Mouse (Mus musculus) gastrocnemius, adult 2 months (tissue): ENCODE measurements at regions not wholly inside any gene's neighbourhood (a gene's known extent, or its start where the extent isn't known, plus 50 kb on each side); places are given as distances from the start of the nearest gene placed in this dataset.
A peak's percentile ranks its signal among the peaks of the same experiment; 100 is the strongest.

Experiments
- DNase-seq: peaks from one replicate; pipeline ENCODE4 v3.0.0; 2022
- H3K27ac ChIP-seq: fragments of 200-600 bp; 2 replicates; pipeline ENCODE4 v1.8.1; 2022; ENCODE audit warnings: mild to moderate bottlenecking
- H3K4me3 ChIP-seq: fragments of 200-600 bp; 2 replicates; pipeline ENCODE4 v1.8.1; 2022; ENCODE audit warnings: mild to moderate bottlenecking, moderate library complexity
- CTCF ChIP-seq: fragments of 200-600 bp; IDR thresholded peaks from 2 replicates; pipeline ENCODE4 v1.8.1; 2022; ENCODE audit warnings: antibody characterized with exemption, mild to moderate bottlenecking, moderate library complexity
- intact Hi-C: fragments of 180-260 bp; cut with DNase I; formaldehyde crosslinking; loops from one replicate; pipeline ENCODE4 v1.15.1; 2025

GRCm38 (mm10) chr3:104287900-104288299 lies 67.7 kb upstream of the Magi3 start:
- Histone ChIP-seq H3K4me3 (no peak overlapping the region), H3K27ac (no peak overlapping the region)
- DNase-seq: no peak
- TF ChIP-seq CTCF: no peak
- intact Hi-C loops: no loop called here

- no peak for DNase-seq
- intact Hi-C loops: no loop called here
- no peak overlapping the region for H3K4me3 ChIP-seq
- TF ChIP-seq CTCF: no peak
- H3K27ac ChIP-seq: no peak overlapping the region
Observed at GRCm38 (mm10) chr3:104284961-104285360, 64.8 kb upstream of the Magi3 start.

GRCm38 (mm10) chr3:104283855-104284254 lies 63.7 kb upstream of the Magi3 start:
- TF ChIP-seq CTCF: no peak

GRCm38 (mm10) chr3:104279505-104279904 lies 59.3 kb upstream of the Magi3 start:
- no peak overlapping the region for H3K4me3 ChIP-seq
- TF ChIP-seq CTCF: no peak
- no peak overlapping the region for H3K27ac ChIP-seq
- DNase-seq: peak; percentile 15
- intact Hi-C loops: no loop called here

More at GRCm38 (mm10) chr3:104283855-104284254, 63.7 kb upstream of the Magi3 start:
- no peak for DNase-seq
- no peak overlapping the region for H3K4me3 ChIP-seq
- intact Hi-C loops: no loop called here
- H3K27ac ChIP-seq: no peak overlapping the region

GRCm38 (mm10) chr3:104274718-104275302 lies 54.6 kb upstream of the Magi3 start:
- intact Hi-C loops: no loop called here
- no peak for DNase-seq
- Histone ChIP-seq H3K27ac (no peak overlapping the region), H3K4me3 (no peak overlapping the region)
- no peak for TF ChIP-seq CTCF

GRCm38 (mm10) chr3:104274084-104274483 lies 53.9 kb upstream of the Magi3 start:
- H3K27ac ChIP-seq: no peak overlapping the region
- DNase-seq: no peak
- no peak overlapping the region for H3K4me3 ChIP-seq
- no peak for TF ChIP-seq CTCF
- intact Hi-C loops: no loop called here
